Mouse (Mus musculus) lung, embryonic 14.5 days (tissue): ENCODE data around the gene Fastkd1. TPM values are rescaled to one million over a fixed set of nuclear protein-coding genes. Genes with fewer than 3 reads are reported as not detected.
"Not testable (repeated sequence)": the region's sequence is repeated elsewhere in the genome, so short reads cannot be mapped to it uniquely, and the experiment has no call there.

Experiments
- ATAC-seq: fragments of 200-750 bp; cut with Nextera tagmentation; 2 replicates; pipeline ENCODE4 v1.8.0; 2017; ENCODE audit warnings: mild to moderate bottlenecking, moderate TSS enrichment, moderate library complexity; ENCODE audit not compliant: insufficient read depth
- DNase-seq: peaks from one replicate; pipeline ENCODE4 v3.0.0-alpha.2; 2015
- H3K27ac ChIP-seq: fragments of 300-500 bp; sonication (generic); 2 replicates; pipeline ENCODE4 v1.5.1; 2014; ENCODE audit warnings: low read depth, mild to moderate bottlenecking, moderate library complexity
- H3K27me3 ChIP-seq: fragments of 300-500 bp; sonication (generic); 2 replicates; pipeline ENCODE4 v1.6.1; 2014; ENCODE audit warnings: low read length, control low read depth; ENCODE audit not compliant: insufficient read depth
- H3K36me3 ChIP-seq: fragments of 300-500 bp; sonication (generic); 2 replicates; pipeline ENCODE4 v1.6.1; 2014; ENCODE audit warnings: control low read depth; ENCODE audit not compliant: insufficient read depth
- H3K4me1 ChIP-seq: fragments of 300-500 bp; sonication (generic); 2 replicates; pipeline ENCODE4 v1.6.1; 2014; ENCODE audit warnings: antibody characterized with exemption, control low read depth; ENCODE audit not compliant: insufficient read depth
- H3K4me2 ChIP-seq: fragments of 300-500 bp; sonication (generic); 2 replicates; pipeline ENCODE4 v1.6.1; 2014; ENCODE audit warnings: mild to moderate bottlenecking
- H3K4me3 ChIP-seq: fragments of 300-500 bp; sonication (generic); 2 replicates; pipeline ENCODE4 v1.5.1; 2014; ENCODE audit warnings: low read depth, low read length
- H3K9ac ChIP-seq: fragments of 300-500 bp; sonication (generic); 2 replicates; pipeline ENCODE4 v1.6.1; 2014
- H3K9me3 ChIP-seq: fragments of 300-500 bp; sonication (generic); 2 replicates; pipeline ENCODE4 v1.6.1; 2016; ENCODE audit warnings: low read depth, low read length, control low read depth
- CTCF ChIP-seq: IDR thresholded peaks from 2 replicates; pipeline ENCODE4 v1.5.1; 2016; ENCODE audit warnings: antibody characterized with exemption, low read depth
- WGBS: fragments of 180-500 bp; shearing (Covaris S2); extraction: QIAGEN DNeasy Blood & Tissue Kit; methylation state at CpG from one replicate; pipeline ENCODE4 v1.1.7; 2014; 5-methylcytosine and 5-hydroxymethylcytosine counted together
- polyA plus RNA-seq: library from polyadenylated mRNA; unstranded; fragments of >200 nt; fragmentation: Nextera tagmentation; extraction: Ambion mirVana; gene quantifications from 2 replicates; pipeline ENCODE4 v1.2.1, GENCODE M21; 2014

The Fastkd1 gene
- polyA plus RNA-seq, 1 experiment from 2014 or later: 14.6 TPM

GRCm38 (mm10) chr2:69646726-69647490 lies 66.4 kb downstream of the Fastkd1 start, which contains the start of gene Bbs5:
Gene Bbs5 (plus strand): TSS chr2:69647171.
- 2% methylated on average over 43 of the region's 43 CpGs for WGBS
- ATAC-seq: peak; percentile 96
- Histone ChIP-seq H3K9ac (peak within 1 kb of the TSS; percentile 72), H3K4me1 (no peaks in the 10 kb centered on the region), H3K4me2 (peak within 1 kb of the TSS; percentile 80), H3K4me3 (peak within 1 kb of the TSS; percentile 81), H3K9me3 (no peaks in the 10 kb centered on the region), H3K27ac (no peak within 1 kb of the TSS), H3K36me3 (0 out of 2 replicates have a peak, but pooled peaks cover 2% of the 10 kb centered on the region), H3K27me3 (no peaks in the 10 kb centered on the region)
- peak; percentile 95 for DNase-seq
- TF ChIP-seq CTCF: no peak

GRCm38 (mm10) chr2:69644968-69645617 lies 68.2 kb downstream of the Fastkd1 start:
- ATAC-seq: no peak
- WGBS: 83% methylated on average over 11 of the region's 11 CpGs
- H3K27me3 ChIP-seq: no peaks in the 10 kb centered on the region

GRCm38 (mm10) chr2:69640100-69640499 lies 73.2 kb downstream of the Fastkd1 start:
- Histone ChIP-seq H3K4me3 (no peak overlapping the region), H3K4me2 (no peak overlapping the region), H3K9ac (no peak overlapping the region), H3K36me3 (no peaks in the 10 kb centered on the region), H3K9me3 (no peaks in the 10 kb centered on the region), H3K27me3 (no peaks in the 10 kb centered on the region), H3K4me1 (no peaks in the 10 kb centered on the region), H3K27ac (no peak overlapping the region)
- ATAC-seq (no peak), DNase-seq (no peak)
- 64% methylated on average over 10 of the region's 10 CpGs for WGBS
- no peak for TF ChIP-seq CTCF

More at GRCm38 (mm10) chr2:69644968-69645617, 68.2 kb downstream of the Fastkd1 start:
- Histone ChIP-seq H3K4me3 (no peak overlapping the region), H3K27ac (no peak overlapping the region), H3K4me2 (no peak overlapping the region), H3K36me3 (no peaks in the 10 kb centered on the region), H3K9me3 (no peaks in the 10 kb centered on the region), H3K9ac (no peak overlapping the region), H3K4me1 (no peaks in the 10 kb centered on the region)
- peak; percentile 10 for DNase-seq
- no peak for TF ChIP-seq CTCF

- H3K9ac ChIP-seq, H3K36me3 ChIP-seq, DNase-seq, H3K27me3 ChIP-seq, H3K27ac ChIP-seq, ATAC-seq, H3K4me2 ChIP-seq, H3K9me3 ChIP-seq, H3K4me3 ChIP-seq, H3K4me1 ChIP-seq: not testable (repeated sequence)
- WGBS: 71% methylated on average over 7 of the region's 7 CpGs
Measured at GRCm38 (mm10) chr2:69637989-69638388, 75.3 kb downstream of the Fastkd1 start.

Other genes starting within 250 kb of the Fastkd1 start
- gene Lrp2, start 127.5 kb downstream of the Fastkd1 start, polyA plus RNA-seq: 1.1 and 1.5 TPM in 2 replicates
- gene Bbs5, start 66.3 kb downstream of the Fastkd1 start, polyA plus RNA-seq: 14.2 and 15.6 TPM in 2 replicates
- 0.13 and 0.76 TPM in 2 replicates for gene Klhl41, start 43.4 kb downstream of the Fastkd1 start, polyA plus RNA-seq
- gene Ppig, start 9.0 kb upstream of the Fastkd1 start, polyA plus RNA-seq: 120 and 130 TPM in 2 replicates
- gene Ccdc173, start 76.1 kb upstream of the Fastkd1 start, polyA plus RNA-seq: 2.0 and 2.5 TPM in 2 replicates
- 24.3 and 24.4 TPM in 2 replicates for gene Phospho2, start 76.1 kb upstream of the Fastkd1 start, polyA plus RNA-seq
- 36.1 and 39.6 TPM in 2 replicates for gene Klhl23, start 108.4 kb upstream of the Fastkd1 start, polyA plus RNA-seq
- gene Ssb, start 148.0 kb upstream of the Fastkd1 start, polyA plus RNA-seq: 328 and 346 TPM in 2 replicates
- 41.5 and 45.1 TPM in 2 replicates for gene Mettl5, start 172.1 kb upstream of the Fastkd1 start, polyA plus RNA-seq
- gene Ubr3, start 183.7 kb upstream of the Fastkd1 start, polyA plus RNA-seq: 19.5 and 20.1 TPM in 2 replicates